Mouse (Mus musculus): ENCODE measurements around the gene Frmpd1. TPM values are rescaled to one million over a fixed set of nuclear protein-coding genes. Genes with fewer than 3 reads are reported as not detected.

Gene Frmpd1
- polyA plus RNA-seq (2012): 7.4 and 7.9 TPM in 2 replicates

- no peak for TF ChIP-seq GATA1 (IDR thresholded peaks at IDR 0.05; ENCODE audit: low read length)
Observed at GRCm38 (mm10) chr4:45184521-45185330, at the start of gene Frmpd1. Gene Frmpd1, plus strand, starts transcription at chr4:45184875.

GRCm38 (mm10) chr4:45137636-45138035 lies 47.0 kb upstream of the Frmpd1 start:
- no peak for TF ChIP-seq GATA1 (IDR thresholded peaks at IDR 0.05; ENCODE audit: low read length)

- no peak for TF ChIP-seq GATA1 (IDR thresholded peaks at IDR 0.05; ENCODE audit: low read length)
Observed at GRCm38 (mm10) chr4:45141835-45142234, 42.8 kb upstream of the Frmpd1 start.

- TF ChIP-seq GATA1 (IDR thresholded peaks at IDR 0.05; ENCODE audit: low read length): no peak
Observed at GRCm38 (mm10) chr4:45142411-45142810, 42.3 kb upstream of the Frmpd1 start.

GRCm38 (mm10) chr4:45143005-45143404 lies 41.7 kb upstream of the Frmpd1 start:
- TF ChIP-seq GATA1 (IDR thresholded peaks at IDR 0.05; ENCODE audit: low read length): no peak

- TF ChIP-seq GATA1 (IDR thresholded peaks at IDR 0.05; ENCODE audit: low read length): no peak
Observed at GRCm38 (mm10) chr4:45156433-45156832, 28.2 kb upstream of the Frmpd1 start.

- peak; percentile 21 for TF ChIP-seq GATA1 (IDR thresholded peaks at IDR 0.05; ENCODE audit: low read length)
Observed at GRCm38 (mm10) chr4:45158608-45159007, 26.1 kb upstream of the Frmpd1 start.

GRCm38 (mm10) chr4:45160773-45161172 lies 23.9 kb upstream of the Frmpd1 start:
- no peak for TF ChIP-seq GATA1 (IDR thresholded peaks at IDR 0.05; ENCODE audit: low read length)

- TF ChIP-seq GATA1 (IDR thresholded peaks at IDR 0.05; ENCODE audit: low read length): no peak
Observed at GRCm38 (mm10) chr4:45163711-45164110, 21.0 kb upstream of the Frmpd1 start.

- TF ChIP-seq GATA1 (IDR thresholded peaks at IDR 0.05; ENCODE audit: low read length): no peak
Observed at GRCm38 (mm10) chr4:45165477-45165876, 19.2 kb upstream of the Frmpd1 start.

GRCm38 (mm10) chr4:45165955-45166354 lies 18.7 kb upstream of the Frmpd1 start:
- no peak for TF ChIP-seq GATA1 (IDR thresholded peaks at IDR 0.05; ENCODE audit: low read length)

GRCm38 (mm10) chr4:45171340-45171739 lies 13.3 kb upstream of the Frmpd1 start:
- TF ChIP-seq GATA1 (IDR thresholded peaks at IDR 0.05; ENCODE audit: low read length): no peak

GRCm38 (mm10) chr4:45183818-45184520 lies 706 bp upstream of the Frmpd1 start:
- TF ChIP-seq GATA1 (IDR thresholded peaks at IDR 0.05; ENCODE audit: low read length): no peak

GRCm38 (mm10) chr4:45185331-45185669 lies 625 bp downstream of the Frmpd1 start:
- TF ChIP-seq GATA1 (IDR thresholded peaks at IDR 0.05; ENCODE audit: low read length): no peak

GRCm38 (mm10) chr4:45198296-45198695 lies 13.6 kb downstream of the Frmpd1 start:
- no peak for TF ChIP-seq GATA1 (IDR thresholded peaks at IDR 0.05; ENCODE audit: low read length)

GRCm38 (mm10) chr4:45203283-45203682 lies 18.6 kb downstream of the Frmpd1 start:
- TF ChIP-seq GATA1 (IDR thresholded peaks at IDR 0.05; ENCODE audit: low read length): no peak

- TF ChIP-seq GATA1 (IDR thresholded peaks at IDR 0.05; ENCODE audit: low read length): no peak
Observed at GRCm38 (mm10) chr4:45207444-45207843, 22.8 kb downstream of the Frmpd1 start.
